Mouse (Mus musculus): ENCODE data around the gene A630023A22Rik.
A peak's percentile ranks its signal among the peaks of the same experiment; 100 is the strongest.

A630023A22Rik gene

DNA sequence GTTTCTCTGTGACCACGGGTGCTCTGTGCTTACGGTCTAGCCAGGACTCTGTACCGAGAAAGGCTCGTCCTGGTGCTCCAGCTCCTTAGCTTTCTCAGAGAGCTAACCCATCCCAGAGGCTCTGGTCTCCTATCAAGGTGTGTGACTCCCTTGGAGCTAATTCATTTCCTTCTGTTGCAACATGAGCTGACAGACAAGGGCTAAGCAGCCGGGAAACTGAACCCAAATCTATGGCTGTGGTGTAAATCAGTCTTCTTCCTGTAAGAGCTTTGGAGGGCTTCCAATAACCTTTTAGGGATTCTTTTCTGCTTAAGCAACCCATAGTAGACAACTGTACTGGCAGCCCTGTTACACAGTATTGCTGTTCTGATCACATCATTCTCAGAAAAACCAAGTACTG is at the start of gene A630023A22Rik:
Gene A630023A22Rik (minus strand): TSS at position 154 of the 400 bp plus-strand sequence.
- no peak for DNase-seq (ENCODE audit: low spot score)

- DNase-seq (ENCODE audit: low spot score) = no peak
These were observed 49.8 kb upstream of the A630023A22Rik start, which contains the start of gene Npy4r for GRCm38 (mm10) chr14:34152342-34152741. Gene Npy4r, minus strand, starts transcription at chr14:34152489.

- DNase-seq (ENCODE audit: low spot score) = no peak
These were observed 40.4 kb upstream of the A630023A22Rik start for GRCm38 (mm10) chr14:34142915-34143314.

- DNase-seq (ENCODE audit: low spot score) = no peak
These were observed 39.8 kb upstream of the A630023A22Rik start for GRCm38 (mm10) chr14:34142316-34142715.

- no peak for DNase-seq (ENCODE audit: low spot score)
These were observed 37.4 kb upstream of the A630023A22Rik start for GRCm38 (mm10) chr14:34139671-34140664.

- DNase-seq (ENCODE audit: low spot score) = no peak
These were observed 32.8 kb upstream of the A630023A22Rik start for GRCm38 (mm10) chr14:34135391-34135790.

- no peak for DNase-seq (ENCODE audit: low spot score)
These were observed 28.7 kb upstream of the A630023A22Rik start for GRCm38 (mm10) chr14:34131216-34131615.

DNA sequence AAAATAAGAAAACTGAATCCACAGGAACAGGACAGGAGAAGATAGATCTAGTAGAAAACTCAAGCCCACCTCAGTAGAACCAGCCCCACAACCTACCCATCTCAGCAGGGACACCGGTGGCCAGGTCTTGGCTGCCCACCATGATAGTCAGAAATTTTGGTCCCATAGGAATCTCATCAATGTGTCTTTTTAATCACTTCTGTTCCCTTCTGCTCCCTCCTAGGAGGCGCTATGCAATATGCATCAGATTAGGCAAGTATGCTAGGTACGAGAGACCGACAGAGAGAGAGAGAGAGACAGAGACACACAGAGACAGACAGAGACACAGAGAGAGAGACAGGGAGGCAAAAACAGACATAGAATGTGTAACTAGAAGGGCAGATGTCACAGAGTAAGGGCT is 19.1 kb upstream of the A630023A22Rik start:
- no peak for DNase-seq (ENCODE audit: low spot score)

- DNase-seq (ENCODE audit: low spot score) = no peak
These were observed 18.4 kb upstream of the A630023A22Rik start for GRCm38 (mm10) chr14:34120923-34121351.

GRCm38 (mm10) chr14:34120016-34120910 is 17.7 kb upstream of the A630023A22Rik start:
- no peak for DNase-seq (ENCODE audit: low spot score)

DNA sequence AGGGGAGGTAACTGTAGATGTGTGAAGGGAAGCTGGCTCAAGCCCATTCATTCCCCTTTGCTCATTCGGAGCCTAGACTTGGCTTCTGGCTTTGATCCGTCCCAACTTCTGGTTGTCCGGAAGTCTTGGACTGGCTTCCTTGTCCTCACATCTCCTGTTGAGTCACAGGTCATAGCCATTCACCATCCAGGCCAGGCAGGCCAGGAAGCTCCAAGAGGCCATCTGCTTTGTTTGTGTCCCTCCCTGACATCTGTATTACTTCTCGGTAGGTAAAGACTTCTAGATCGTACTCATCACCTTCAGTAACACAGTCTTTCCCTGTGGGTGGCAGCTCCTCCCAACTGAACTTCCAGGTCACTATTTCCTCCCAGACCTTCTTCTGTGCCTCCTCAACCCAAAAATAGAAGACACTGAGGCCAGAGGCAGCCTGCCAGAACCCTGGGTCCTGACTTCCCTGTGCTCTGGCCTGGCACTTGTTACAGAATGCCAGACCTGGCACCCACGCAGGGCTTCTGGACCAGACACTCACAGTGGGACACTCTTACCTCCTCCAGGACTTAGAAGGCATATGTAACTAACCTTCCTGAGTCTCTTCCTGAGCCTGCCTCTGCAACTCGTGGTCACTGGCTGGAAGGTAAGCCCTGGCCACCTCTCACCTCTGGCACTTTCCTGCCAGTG is 16.6 kb upstream of the A630023A22Rik start:
- DNase-seq (ENCODE audit: low spot score) = no peak

GRCm38 (mm10) chr14:34114311-34114710 is 11.8 kb upstream of the A630023A22Rik start:
- no peak for DNase-seq (ENCODE audit: low spot score)

GRCm38 (mm10) chr14:34107594-34107993 is 5.0 kb upstream of the A630023A22Rik start:
- no peak for DNase-seq (ENCODE audit: low spot score)

DNA sequence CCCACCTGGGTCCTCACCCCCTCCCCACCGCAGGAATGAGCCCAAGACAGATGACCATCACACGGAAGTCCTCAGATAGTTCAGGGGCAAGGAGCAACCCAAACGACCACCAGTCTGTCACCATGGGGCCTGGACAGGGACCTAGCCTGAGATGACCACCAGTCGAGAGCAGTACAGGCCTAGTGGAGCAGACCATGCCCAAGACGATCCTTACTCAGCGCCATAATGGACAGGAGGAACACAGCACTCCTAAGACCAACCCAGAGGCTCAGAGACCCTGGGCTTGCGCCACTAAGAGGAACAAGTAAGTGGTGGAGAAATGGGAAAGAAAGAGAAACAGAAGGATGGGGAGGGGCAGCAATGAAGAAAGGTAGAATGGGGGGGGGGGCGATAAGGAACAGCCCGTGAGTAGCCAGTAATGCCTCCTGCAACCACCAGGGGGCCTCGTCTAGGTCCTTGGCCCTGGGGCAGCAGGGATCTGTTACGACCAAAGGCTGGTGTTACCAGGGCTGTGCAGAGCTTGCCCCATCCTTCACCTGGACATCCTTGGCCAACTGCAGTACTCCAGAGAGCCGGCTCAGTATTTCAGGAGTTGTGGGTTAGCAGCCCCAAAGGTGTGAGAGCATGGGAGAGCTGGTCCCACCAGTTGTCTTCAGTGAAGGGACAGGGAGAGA is 4.0 kb upstream of the A630023A22Rik start:
- no peak for DNase-seq (ENCODE audit: low spot score)

DNA sequence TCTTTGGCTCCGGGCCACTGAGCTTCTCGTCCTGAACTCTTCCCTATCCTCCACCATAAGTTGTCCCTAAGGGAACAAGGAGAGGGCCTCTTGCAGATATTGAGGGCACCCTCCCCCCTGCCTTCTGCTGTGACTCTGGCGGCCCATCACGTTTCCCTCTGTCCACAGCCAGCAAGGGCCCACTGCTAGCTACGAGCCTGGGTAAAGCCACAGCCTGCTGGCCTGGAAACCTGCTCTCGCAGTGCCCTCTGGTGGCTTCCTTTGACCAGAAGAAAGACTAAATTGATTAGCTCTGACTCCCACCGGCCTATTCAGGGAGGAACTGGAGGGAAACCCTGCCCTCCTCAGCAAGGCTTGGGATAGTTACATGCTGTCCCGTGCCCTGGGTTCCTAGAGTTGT is 2.3 kb upstream of the A630023A22Rik start:
- peak; percentile 13 for DNase-seq (ENCODE audit: low spot score)

DNA sequence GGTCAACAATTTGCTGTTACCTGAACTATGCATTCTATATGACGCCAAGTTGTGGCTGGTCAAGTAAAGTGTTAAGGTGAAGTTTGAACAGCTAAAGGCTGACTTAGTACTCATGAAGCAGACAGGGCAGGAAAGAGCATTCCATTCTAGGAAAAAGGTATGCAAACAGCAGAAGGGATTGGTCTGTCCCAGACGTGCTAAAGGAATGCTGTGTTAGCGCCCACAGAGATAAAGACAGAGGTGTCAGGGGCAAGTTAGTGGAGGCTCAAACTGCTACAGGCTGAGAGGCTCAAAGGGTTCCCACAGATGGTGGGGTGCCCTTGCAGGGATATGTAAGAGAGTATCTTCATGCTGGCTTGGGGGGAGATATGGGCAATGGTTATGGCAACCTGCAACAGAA is 1.3 kb upstream of the A630023A22Rik start:
- DNase-seq (ENCODE audit: low spot score) = no peak

GRCm38 (mm10) chr14:34096161-34096560 is 6.4 kb downstream of the A630023A22Rik start:
- DNase-seq (ENCODE audit: low spot score) = no peak

- DNase-seq (ENCODE audit: low spot score) = no peak
These were observed 9.7 kb downstream of the A630023A22Rik start for GRCm38 (mm10) chr14:34092856-34093255.

- no peak for DNase-seq (ENCODE audit: low spot score)
These were observed 11.1 kb downstream of the A630023A22Rik start for GRCm38 (mm10) chr14:34091475-34091874.

- DNase-seq (ENCODE audit: low spot score) = no peak
These were observed 12.8 kb downstream of the A630023A22Rik start for GRCm38 (mm10) chr14:34089796-34090195.

GRCm38 (mm10) chr14:34087856-34088398 is 14.6 kb downstream of the A630023A22Rik start:
- no peak for DNase-seq (ENCODE audit: low spot score)
